Mouse (Mus musculus): Measurements from ENCODE around the gene Mtfr1l.

Gene Mtfr1l

GRCm38 (mm10) chr4:134489986-134490665, 45.1 kb downstream of the Mtfr1l start:
- no peak for DNase-seq (ENCODE audit: low spot score in 2 of 2)

- DNase-seq (ENCODE audit: low spot score in 2 of 2): no peak
These were observed 47.0 kb downstream of the Mtfr1l start for GRCm38 (mm10) chr4:134488211-134488610.

GRCm38 (mm10) chr4:134485151-134485900, 49.9 kb downstream of the Mtfr1l start:
- DNase-seq (ENCODE audit: low spot score in 2 of 2): no peak

- DNase-seq (ENCODE audit: low spot score in 2 of 2): no peak
These were observed 51.0 kb downstream of the Mtfr1l start for GRCm38 (mm10) chr4:134484231-134484630.

- no peak for DNase-seq (ENCODE audit: low spot score in 2 of 2)
These were observed 51.5 kb downstream of the Mtfr1l start for GRCm38 (mm10) chr4:134483696-134484095.

DNA sequence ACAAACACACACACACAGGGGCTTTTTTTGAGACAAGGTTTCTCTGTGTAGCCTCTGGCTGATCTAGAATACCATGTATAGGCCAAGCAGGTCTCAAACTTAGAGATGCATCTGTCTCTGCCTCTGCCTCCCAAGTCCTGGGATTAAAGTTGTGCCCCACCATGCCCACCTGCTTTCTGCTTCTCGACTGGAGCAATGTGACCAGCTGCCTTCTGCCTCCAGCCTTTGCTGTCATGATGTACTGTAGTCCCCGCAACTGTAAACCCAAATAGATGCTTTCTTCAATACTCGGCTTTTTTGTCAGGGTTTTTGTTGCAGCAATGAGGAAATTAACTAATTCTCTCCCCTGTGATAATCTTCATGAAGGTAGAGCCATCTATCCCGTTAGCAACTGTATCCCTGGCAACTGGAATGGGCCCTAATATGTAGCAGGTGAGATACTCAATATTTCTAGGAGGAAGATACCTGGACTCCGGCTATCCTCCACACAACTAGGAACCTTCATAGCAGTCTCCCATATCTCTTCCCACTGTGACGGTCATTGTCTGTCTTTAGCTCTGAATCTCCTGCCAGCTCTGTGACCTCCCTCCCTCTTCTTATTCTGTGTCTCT, 52.0 kb downstream of the Mtfr1l start:
- DNase-seq (ENCODE audit: low spot score in 2 of 2): no peak

GRCm38 (mm10) chr4:134482442-134482841, 52.7 kb downstream of the Mtfr1l start:
- DNase-seq (ENCODE audit: low spot score in 2 of 2): no peak

DNA sequence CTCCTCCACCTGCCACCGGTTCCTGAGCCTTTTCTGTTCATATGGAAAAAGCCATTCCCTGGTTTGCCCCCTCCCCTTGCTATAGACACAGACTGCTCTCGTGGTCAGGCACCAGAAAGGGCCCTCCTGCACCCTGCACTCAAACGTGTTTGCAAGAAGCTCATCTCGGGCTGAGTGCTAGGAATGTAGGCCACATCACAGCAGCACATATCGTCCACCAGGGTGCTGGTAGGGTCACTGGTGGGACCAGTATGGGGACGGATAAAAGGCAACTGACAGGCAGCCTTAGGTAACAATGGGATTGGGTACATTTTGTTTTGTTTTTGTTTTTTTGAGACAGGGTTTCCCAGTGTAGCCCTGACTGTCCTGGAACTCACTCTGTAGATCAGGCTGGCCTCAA, 53.9 kb downstream of the Mtfr1l start:
- DNase-seq (ENCODE audit: low spot score in 2 of 2): no peak

- DNase-seq (ENCODE audit: low spot score in 2 of 2): peak; percentile 61 to 77
These were observed 54.3 kb downstream of the Mtfr1l start for GRCm38 (mm10) chr4:134480864-134481263.

- DNase-seq (ENCODE audit: low spot score in 2 of 2): no peak
These were observed 55.3 kb downstream of the Mtfr1l start for GRCm38 (mm10) chr4:134479839-134480238.

- peak; percentile 87 to 96 for DNase-seq (ENCODE audit: low spot score in 2 of 2)
These were observed 57.2 kb downstream of the Mtfr1l start for GRCm38 (mm10) chr4:134478031-134478430.

- DNase-seq (ENCODE audit: low spot score in 2 of 2): no peak
These were observed 58.3 kb downstream of the Mtfr1l start for GRCm38 (mm10) chr4:134476899-134477298.
